Mouse (Mus musculus) heart, postnatal 0 days (tissue): ENCODE results near the gene Galnt14.

Experiments used
- CTCF ChIP-seq: IDR thresholded peaks from 2 replicates; pipeline ENCODE4 v1.5.1; 2016; ENCODE audit warnings: antibody characterized with exemption, control low read depth, low read depth
- EP300 ChIP-seq: IDR thresholded peaks from 2 replicates; pipeline ENCODE4 v1.6.1; 2016; ENCODE audit warnings: antibody characterized with exemption, low read depth

DNA sequence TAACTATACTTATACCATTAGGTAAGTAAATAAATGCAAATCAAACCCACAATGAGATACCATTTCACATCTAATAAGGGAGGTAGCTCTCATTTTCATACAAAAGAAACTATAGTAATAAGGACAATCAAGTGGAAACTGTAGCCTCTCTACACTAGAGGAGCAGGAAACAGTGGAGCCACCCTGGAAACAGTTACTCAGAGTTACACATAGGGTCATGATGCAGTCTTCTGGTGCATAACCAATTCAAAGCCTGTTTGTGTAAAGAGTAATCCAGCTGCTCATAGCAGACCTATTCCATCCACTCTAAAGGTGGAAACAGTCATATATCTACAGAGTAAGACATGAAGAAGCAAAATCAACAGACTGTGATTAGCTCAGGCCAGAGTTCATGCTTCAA, 261.1 kb downstream of the Galnt14 start:
- no peak for TF ChIP-seq CTCF
- no peak for TF ChIP-seq EP300
